Mouse (Mus musculus): ENCODE measurements around the gene Nme4.

DNA sequence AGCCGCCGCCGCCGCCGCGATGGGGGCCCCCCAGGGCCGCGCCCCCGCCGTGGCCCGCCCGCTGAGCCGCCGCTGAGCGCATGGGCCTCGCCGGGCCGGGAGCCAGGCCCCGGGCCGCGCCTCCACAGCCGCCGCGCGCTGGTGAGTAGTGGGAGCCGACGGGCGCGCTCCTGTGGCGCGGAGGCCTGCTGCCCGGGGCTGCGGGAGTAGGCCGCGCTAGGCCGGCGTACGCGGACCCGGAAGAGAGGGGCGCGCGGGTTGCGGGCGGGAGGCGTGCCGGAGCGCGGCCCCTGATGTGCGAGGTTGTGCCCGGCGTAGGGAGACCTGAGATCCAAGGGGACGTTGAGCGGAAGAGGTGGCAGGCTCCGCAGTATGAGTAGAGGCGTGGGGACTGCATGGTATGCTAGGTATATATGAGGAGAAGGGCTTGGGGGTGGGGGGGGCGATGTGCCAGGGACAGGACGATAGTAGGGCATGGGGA is 43.5 kb upstream of the Nme4 start:
- TF ChIP-seq EP300 (IDR thresholded peaks at IDR 0.05; ENCODE audit: low read depth) (no peak), CTCF (IDR thresholded peaks at IDR 0.05; ENCODE audit: low read depth) (no peak)
